Mouse (Mus musculus): ENCODE data around the gene Olfr824.
"Not testable (repeated sequence)": the region's sequence is repeated elsewhere in the genome, so short reads cannot be mapped to it uniquely, and the experiment has no call there.

Gene Olfr824

GRCm38 (mm10) chr10:130129900-130130299, at the start of gene Olfr824:
Gene Olfr824 (minus strand): TSS chr10:130130000.
- not testable (repeated sequence) for DNase-seq (ENCODE audit: extremely low spot score, low read depth, low spot score)

DNA sequence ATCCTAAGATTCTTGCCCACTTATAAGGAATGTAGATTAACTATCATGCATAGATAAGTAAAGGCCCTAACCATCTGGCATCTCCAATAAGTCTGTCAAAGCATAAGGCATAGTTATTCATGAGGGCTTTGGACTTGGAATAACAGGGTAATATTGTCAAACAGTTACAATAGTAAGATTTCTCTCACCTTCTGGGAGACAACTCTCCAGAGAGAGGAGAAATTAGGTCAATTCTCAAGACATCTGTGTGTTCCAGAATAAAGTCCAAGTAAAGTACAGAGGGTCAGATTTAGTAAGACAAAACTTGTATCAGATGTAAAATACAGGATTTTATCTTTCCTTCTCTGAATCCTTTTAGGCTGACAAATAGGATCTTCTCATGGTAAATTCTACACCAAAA, 36.9 kb upstream of the Olfr824 start, which contains the start of gene Olfr825:
Gene Olfr825 (minus strand): TSS at position 101 of the 400 bp plus-strand sequence.
- no peak for DNase-seq (ENCODE audit: extremely low spot score, low read depth, low spot score)

DNA sequence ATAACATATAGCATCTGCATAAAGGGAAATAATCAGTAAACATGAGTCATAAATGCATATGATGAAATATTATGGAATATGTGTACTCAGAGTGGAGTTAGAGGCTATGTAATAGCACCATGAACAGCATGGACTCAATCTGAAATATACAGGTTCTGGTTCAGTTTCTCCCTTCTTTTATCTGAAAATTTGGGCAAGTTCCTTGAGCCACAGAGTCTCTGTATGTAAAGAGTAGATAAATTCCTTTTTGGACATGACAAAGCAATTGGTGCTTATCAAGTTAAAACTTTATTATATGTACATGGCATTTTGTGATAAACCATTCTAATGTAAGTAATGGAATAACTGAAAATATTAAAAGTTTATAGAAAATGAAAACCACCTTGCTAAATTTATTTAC, 35.4 kb upstream of the Olfr824 start:
- DNase-seq (ENCODE audit: extremely low spot score, low read depth, low spot score): no peak

GRCm38 (mm10) chr10:130144121-130144520, 14.3 kb upstream of the Olfr824 start:
- DNase-seq (ENCODE audit: extremely low spot score, low read depth, low spot score): no peak

DNA sequence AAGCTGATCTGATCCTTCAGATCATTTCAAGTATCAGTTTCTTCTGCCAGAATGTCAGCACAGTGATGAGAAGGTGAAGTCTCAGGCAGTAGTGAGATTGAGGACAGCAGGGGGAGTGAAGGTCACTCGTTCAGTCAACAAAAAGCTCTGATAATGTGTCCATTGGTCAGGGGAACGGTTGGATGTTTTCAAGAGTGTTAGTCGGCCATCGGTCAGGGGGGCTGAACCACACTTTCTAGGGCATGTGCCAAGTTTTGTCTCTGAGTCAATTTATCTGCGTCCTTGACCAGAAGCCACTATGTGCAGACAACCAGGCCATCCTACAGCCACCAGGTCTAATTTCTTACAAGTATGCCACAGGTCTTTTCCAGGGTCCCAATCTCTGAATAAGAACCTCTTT, 12.7 kb upstream of the Olfr824 start:
- DNase-seq (ENCODE audit: extremely low spot score, low read depth, low spot score): not testable (repeated sequence)

DNA sequence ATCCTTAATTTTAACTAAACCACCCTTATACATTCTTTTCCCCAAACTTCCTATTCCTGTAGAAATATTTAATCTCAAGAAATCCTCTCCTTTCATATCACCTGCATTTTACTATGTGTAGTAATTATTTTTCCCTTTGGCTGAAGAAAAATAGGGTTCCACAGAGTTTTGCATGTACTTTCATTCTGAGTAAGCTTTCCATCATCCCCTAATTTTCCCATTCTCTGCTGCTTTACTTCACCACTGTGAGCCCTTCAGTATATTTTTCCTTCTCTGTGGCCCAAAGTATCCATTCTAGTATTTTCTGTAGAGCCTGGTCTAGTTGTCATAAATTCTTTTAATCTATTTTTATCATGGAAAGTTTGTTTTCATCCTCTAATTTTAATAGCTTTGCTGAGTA, 5.0 kb upstream of the Olfr824 start:
- DNase-seq (ENCODE audit: extremely low spot score, low read depth, low spot score): no peak

- not testable (repeated sequence) for DNase-seq (ENCODE audit: extremely low spot score, low read depth, low spot score)
Observed at GRCm38 (mm10) chr10:130116045-130116444, 13.8 kb downstream of the Olfr824 start.

DNA sequence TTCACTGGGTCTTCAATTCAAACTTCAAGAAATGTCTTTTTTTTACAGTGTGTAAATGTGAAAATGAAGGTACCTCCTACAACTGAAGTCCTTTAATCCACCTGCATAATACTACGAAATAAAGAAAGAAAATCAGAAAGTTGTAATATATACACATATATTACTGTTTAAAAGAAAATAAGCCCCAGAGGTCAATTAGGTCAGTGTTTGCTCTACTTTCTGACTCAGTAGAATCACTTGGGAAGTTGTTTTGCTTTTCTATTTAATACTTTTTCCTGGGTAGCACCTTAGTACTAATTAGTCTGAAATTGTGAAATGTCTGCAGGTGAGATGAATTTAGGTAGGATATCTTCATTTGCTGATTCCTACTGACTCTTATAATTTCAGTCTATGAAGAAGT, 14.5 kb downstream of the Olfr824 start, which contains the start of gene Olfr823:
Gene Olfr823 (minus strand): TSS at position 101 of the 400 bp plus-strand sequence.
- DNase-seq (ENCODE audit: extremely low spot score, low read depth, low spot score): not testable (repeated sequence)

DNA sequence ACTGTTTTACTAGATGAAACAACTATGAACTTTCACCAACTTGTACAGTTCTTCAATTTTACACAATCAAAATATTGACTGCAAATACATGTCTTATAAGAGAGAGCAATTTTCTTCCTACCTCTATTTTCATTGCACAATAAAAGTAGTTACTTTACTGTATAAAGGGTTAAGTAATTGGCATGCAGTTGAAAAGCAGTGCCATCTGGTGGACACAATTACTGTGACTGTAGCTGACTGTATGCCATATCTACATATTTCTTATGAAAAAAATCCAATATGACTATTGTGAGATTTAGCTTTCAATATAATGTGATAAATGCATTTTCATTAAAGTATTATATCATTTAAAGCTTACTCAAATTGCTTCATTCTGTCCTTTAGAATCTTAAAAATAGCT, 33.7 kb downstream of the Olfr824 start:
- DNase-seq (ENCODE audit: extremely low spot score, low read depth, low spot score): no peak

GRCm38 (mm10) chr10:130092838-130093440, 36.9 kb downstream of the Olfr824 start:
- DNase-seq (ENCODE audit: extremely low spot score, low read depth, low spot score): peak; percentile 47
